Mouse (Mus musculus) bone marrow macrophage, adult 2 months (primary cell): ENCODE data around the gene OR5BS1P.

ENCODE experiments used
- CTCF ChIP-seq: IDR thresholded peaks from 2 replicates; pipeline ENCODE4 v1.5.1; 2012; ENCODE audit warnings: low read depth, mild to moderate bottlenecking, low read length, moderate library complexity
- POLR2A ChIP-seq: IDR thresholded peaks from 2 replicates; pipeline ENCODE4 v1.6.1; 2012; ENCODE audit warnings: mild to moderate bottlenecking, low read depth, low read length, borderline replicate concordance

DNA sequence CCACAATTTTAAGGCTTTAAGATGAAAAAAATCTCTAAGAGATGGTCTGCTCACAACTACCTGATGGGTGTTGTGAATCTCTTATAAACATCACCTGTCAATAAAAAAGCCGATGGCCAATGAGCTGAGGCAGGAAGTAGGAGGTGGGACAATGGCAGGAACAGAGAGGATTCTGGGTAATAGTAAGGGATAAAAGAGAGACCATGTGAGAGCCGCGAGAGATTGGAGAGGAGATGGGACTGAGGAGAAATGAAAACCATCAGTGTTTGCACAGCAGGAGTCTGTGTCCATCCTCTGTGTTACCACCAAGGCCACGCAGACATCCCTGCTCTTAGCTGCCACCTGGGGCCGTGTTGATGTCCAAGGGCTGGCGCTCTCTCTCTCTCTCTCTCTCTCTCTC lies 37.6 kb downstream of the OR5BS1P start:
- TF ChIP-seq CTCF (no peak), POLR2A (no peak)
